Mouse (Mus musculus): Measurements from ENCODE around the gene Dab1. TPM values are rescaled to one million over a fixed set of nuclear protein-coding genes. Genes with fewer than 3 reads are reported as not detected.

Dab1 gene
- polyA plus RNA-seq, 1 experiment: not detected

- H3K36me3 ChIP-seq (ENCODE audit: control insufficient read depth, insufficient read depth): no peaks in the 10 kb centered on the region
- no peaks in the 10 kb centered on the region for H3K79me2 ChIP-seq (ENCODE audit: control insufficient read depth, insufficient read depth)
- H3K27me3 ChIP-seq (ENCODE audit: control insufficient read depth, insufficient read depth, insufficient read length): no peaks in the 10 kb centered on the region
- no peak overlapping the region for H3K4me3 ChIP-seq (ENCODE audit: insufficient read depth, poor library complexity, severe bottlenecking)
- H3ac ChIP-seq (ENCODE audit: control insufficient read depth, insufficient read length, low read depth): no peak overlapping the region
- no peak for TF ChIP-seq CEBPB (IDR thresholded peaks at IDR 0.05; ENCODE audit: low read depth)
- TF ChIP-seq FOSL1 (IDR thresholded peaks at IDR 0.05; ENCODE audit: insufficient read depth, low read length, poor library complexity, severe bottlenecking): no peak
- TF ChIP-seq MYOG (IDR thresholded peaks at IDR 0.05; ENCODE audit: control insufficient read depth, extremely low read depth, insufficient read length): no peak
- TF ChIP-seq CTCF (IDR thresholded peaks at IDR 0.05; ENCODE audit: control insufficient read depth, insufficient read depth, insufficient read length): no peak
- no peak for TF ChIP-seq MAX (IDR thresholded peaks at IDR 0.05)
- TF ChIP-seq USF1 (IDR thresholded peaks at IDR 0.05; ENCODE audit: low read depth): no peak
- H3K79me3 ChIP-seq (ENCODE audit: low read depth): no peaks in the 10 kb centered on the region
These were observed 447.7 kb downstream of the Dab1 start for GRCm38 (mm10) chr4:104066901-104067300.

GRCm38 (mm10) chr4:104067748-104068147 lies 448.6 kb downstream of the Dab1 start:
- no peaks in the 10 kb centered on the region for H3K79me3 ChIP-seq (ENCODE audit: low read depth)
- H3K79me2 ChIP-seq (ENCODE audit: control insufficient read depth, insufficient read depth): no peaks in the 10 kb centered on the region
- no peaks in the 10 kb centered on the region for H3K27me3 ChIP-seq (ENCODE audit: control insufficient read depth, insufficient read depth, insufficient read length)
- no peak overlapping the region for H3K4me3 ChIP-seq (ENCODE audit: insufficient read depth, poor library complexity, severe bottlenecking)
- no peaks in the 10 kb centered on the region for H3K36me3 ChIP-seq (ENCODE audit: control insufficient read depth, insufficient read depth)
- TF ChIP-seq MYOG (IDR thresholded peaks at IDR 0.05; ENCODE audit: control insufficient read depth, extremely low read depth, insufficient read length) (no peak), USF1 (IDR thresholded peaks at IDR 0.05; ENCODE audit: low read depth) (no peak), FOSL1 (IDR thresholded peaks at IDR 0.05; ENCODE audit: insufficient read depth, low read length, poor library complexity, severe bottlenecking) (no peak), MAX (IDR thresholded peaks at IDR 0.05) (no peak), CTCF (IDR thresholded peaks at IDR 0.05; ENCODE audit: control insufficient read depth, insufficient read depth, insufficient read length) (no peak), MYOD1 (IDR thresholded peaks at IDR 0.05; ENCODE audit: control insufficient read depth, insufficient read length, low read depth) (no peak), CEBPB (IDR thresholded peaks at IDR 0.05; ENCODE audit: low read depth) (no peak)
- H3ac ChIP-seq (ENCODE audit: control insufficient read depth, insufficient read length, low read depth): no peak overlapping the region

- no peaks in the 10 kb centered on the region for H3K79me3 ChIP-seq (ENCODE audit: low read depth)
- H3K4me3 ChIP-seq (ENCODE audit: insufficient read depth, poor library complexity, severe bottlenecking): no peak overlapping the region
- no peaks in the 10 kb centered on the region for H3K36me3 ChIP-seq (ENCODE audit: control insufficient read depth, insufficient read depth)
- H3K27me3 ChIP-seq (ENCODE audit: control insufficient read depth, insufficient read depth, insufficient read length): no peaks in the 10 kb centered on the region
- no peak for TF ChIP-seq FOSL1 (IDR thresholded peaks at IDR 0.05; ENCODE audit: insufficient read depth, low read length, poor library complexity, severe bottlenecking)
- TF ChIP-seq MAX (IDR thresholded peaks at IDR 0.05): no peak
- no peak for TF ChIP-seq MYOD1 (IDR thresholded peaks at IDR 0.05; ENCODE audit: control insufficient read depth, insufficient read length, low read depth)
- H3K79me2 ChIP-seq (ENCODE audit: control insufficient read depth, insufficient read depth): no peaks in the 10 kb centered on the region
- H3ac ChIP-seq (ENCODE audit: control insufficient read depth, insufficient read length, low read depth): no peak overlapping the region
These were observed 452.1 kb downstream of the Dab1 start for GRCm38 (mm10) chr4:104071296-104071695.

GRCm38 (mm10) chr4:104073920-104074459 lies 454.8 kb downstream of the Dab1 start:
- Histone ChIP-seq H3K4me3 (ENCODE audit: insufficient read depth, poor library complexity, severe bottlenecking) (no peak overlapping the region), H3K79me2 (ENCODE audit: control insufficient read depth, insufficient read depth) (no peaks in the 10 kb centered on the region), H3K27me3 (ENCODE audit: control insufficient read depth, insufficient read depth, insufficient read length) (no peaks in the 10 kb centered on the region), H3K36me3 (ENCODE audit: control insufficient read depth, insufficient read depth) (no peaks in the 10 kb centered on the region), H3ac (ENCODE audit: control insufficient read depth, insufficient read length, low read depth) (no peak overlapping the region), H3K79me3 (ENCODE audit: low read depth) (no peaks in the 10 kb centered on the region)
- TF ChIP-seq MYOD1 (IDR thresholded peaks at IDR 0.05; ENCODE audit: control insufficient read depth, insufficient read length, low read depth) (no peak), CEBPB (IDR thresholded peaks at IDR 0.05; ENCODE audit: low read depth) (no peak), USF1 (IDR thresholded peaks at IDR 0.05; ENCODE audit: low read depth) (no peak), MYOG (IDR thresholded peaks at IDR 0.05; ENCODE audit: control insufficient read depth, extremely low read depth, insufficient read length) (no peak), CTCF (IDR thresholded peaks at IDR 0.05; ENCODE audit: control insufficient read depth, insufficient read depth, insufficient read length) (no peak), FOSL1 (IDR thresholded peaks at IDR 0.05; ENCODE audit: insufficient read depth, low read length, poor library complexity, severe bottlenecking) (no peak), MAX (IDR thresholded peaks at IDR 0.05) (no peak)

- H3K79me2 ChIP-seq (ENCODE audit: control insufficient read depth, insufficient read depth): no peaks in the 10 kb centered on the region
- no peak overlapping the region for H3K4me3 ChIP-seq (ENCODE audit: insufficient read depth, poor library complexity, severe bottlenecking)
- H3K79me3 ChIP-seq (ENCODE audit: low read depth): no peaks in the 10 kb centered on the region
- H3ac ChIP-seq (ENCODE audit: control insufficient read depth, insufficient read length, low read depth): no peak overlapping the region
- H3K36me3 ChIP-seq (ENCODE audit: control insufficient read depth, insufficient read depth): no peaks in the 10 kb centered on the region
- H3K27me3 ChIP-seq (ENCODE audit: control insufficient read depth, insufficient read depth, insufficient read length): no peaks in the 10 kb centered on the region
- TF ChIP-seq FOSL1 (IDR thresholded peaks at IDR 0.05; ENCODE audit: insufficient read depth, low read length, poor library complexity, severe bottlenecking): no peak
- TF ChIP-seq CEBPB (IDR thresholded peaks at IDR 0.05; ENCODE audit: low read depth): no peak
- no peak for TF ChIP-seq MYOD1 (IDR thresholded peaks at IDR 0.05; ENCODE audit: control insufficient read depth, insufficient read length, low read depth)
- no peak for TF ChIP-seq MYOG (IDR thresholded peaks at IDR 0.05; ENCODE audit: control insufficient read depth, extremely low read depth, insufficient read length)
- no peak for TF ChIP-seq CTCF (IDR thresholded peaks at IDR 0.05; ENCODE audit: control insufficient read depth, insufficient read depth, insufficient read length)
These were observed 458.6 kb downstream of the Dab1 start for GRCm38 (mm10) chr4:104077771-104078170.

DNA sequence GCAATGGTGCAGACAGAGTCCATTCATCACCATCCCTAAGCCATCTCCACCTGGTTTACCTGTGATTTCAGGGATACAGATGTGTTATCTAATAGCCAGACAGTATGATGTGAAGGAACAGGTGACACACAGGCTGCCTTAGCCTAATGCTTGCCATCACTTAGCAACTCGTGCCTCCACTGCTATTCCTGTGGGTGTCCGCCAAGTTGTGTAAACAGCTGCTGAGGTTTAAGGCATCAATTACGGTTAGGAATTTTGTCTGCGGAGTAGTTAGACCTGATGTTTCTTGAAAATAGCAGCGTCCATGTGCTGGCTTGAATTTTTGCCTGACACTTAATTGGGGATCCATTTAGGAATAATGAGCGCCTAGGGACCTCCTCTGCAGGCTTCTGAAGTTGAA lies 487.1 kb downstream of the Dab1 start:
- H3K27me3 ChIP-seq (ENCODE audit: control insufficient read depth, insufficient read depth, insufficient read length): no peaks in the 10 kb centered on the region
- no peak for TF ChIP-seq MYOG (IDR thresholded peaks at IDR 0.05; ENCODE audit: control insufficient read depth, extremely low read depth, insufficient read length)
- TF ChIP-seq MAX (IDR thresholded peaks at IDR 0.05): no peak
- TF ChIP-seq CTCF (IDR thresholded peaks at IDR 0.05; ENCODE audit: control insufficient read depth, insufficient read depth, insufficient read length): no peak
- TF ChIP-seq CEBPB (IDR thresholded peaks at IDR 0.05; ENCODE audit: low read depth): no peak
- TF ChIP-seq USF1 (IDR thresholded peaks at IDR 0.05; ENCODE audit: low read depth): no peak
- no peak for TF ChIP-seq MYOD1 (IDR thresholded peaks at IDR 0.05; ENCODE audit: control insufficient read depth, insufficient read length, low read depth)
- no peak for TF ChIP-seq FOSL1 (IDR thresholded peaks at IDR 0.05; ENCODE audit: insufficient read depth, low read length, poor library complexity, severe bottlenecking)
- H3ac ChIP-seq (ENCODE audit: control insufficient read depth, insufficient read length, low read depth): no peak overlapping the region
- no peak overlapping the region for H3K4me3 ChIP-seq (ENCODE audit: insufficient read depth, poor library complexity, severe bottlenecking)
- no peaks in the 10 kb centered on the region for H3K36me3 ChIP-seq (ENCODE audit: control insufficient read depth, insufficient read depth)
- no peaks in the 10 kb centered on the region for H3K79me2 ChIP-seq (ENCODE audit: control insufficient read depth, insufficient read depth)
- H3K79me3 ChIP-seq (ENCODE audit: low read depth): no peaks in the 10 kb centered on the region
